14 mouse cellular contexts compared by ENCODE assay signal in the genomic region with DNA sequence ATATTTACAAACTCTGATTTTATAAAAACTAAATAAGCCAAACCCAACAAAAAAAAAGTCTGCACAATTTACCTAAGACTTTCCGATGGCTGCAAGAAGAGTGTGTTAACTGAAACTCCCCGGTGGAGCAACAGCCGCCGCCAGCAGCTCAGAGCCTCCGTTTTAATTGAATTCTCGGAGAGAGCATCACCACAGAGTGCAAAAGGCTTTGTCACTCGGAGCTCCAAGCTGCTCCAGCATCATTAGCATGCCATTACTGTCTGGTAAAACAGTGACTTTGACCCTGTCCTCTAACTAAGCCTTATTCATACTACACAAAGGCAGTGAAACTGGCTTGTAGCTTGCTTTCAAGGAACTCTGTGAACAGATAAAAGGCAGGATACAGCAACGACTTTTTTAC.
DNase-seq lines count a peak whose midpoint lies in the region; ATAC-seq lines count a peak whose summit lies in the region.
"Had no signal": no experiment of that assay in that cellular context is flagged by ENCODE, and none has a peak within 500 bp of the region (broad histone marks: within the 10 kb centered on the region; RNA-seq: fewer than 3 reads in every experiment).

No protein-coding gene starts in this region.

- 0 out of 2 replicates have a peak overlapping the region, but pooled peaks have one; percentile 21 for H3K9ac ChIP-seq in forebrain, embryonic 14.5 days (ENCODE audit: low read length)
- H3K9ac ChIP-seq in midbrain, embryonic 12.5 days (replicated peaks), result no peak overlapping the region
- H3K9ac ChIP-seq: kidney, embryonic 15.5 days; limb, embryonic 12.5 days had no signal

- peak overlapping the region; percentile 19; the same call in 1 of the 2 replicates for H3K4me2 ChIP-seq in forebrain, embryonic 14.5 days (ENCODE audit: low read length)
- no peak overlapping the region for H3K4me2 ChIP-seq in midbrain, embryonic 12.5 days (replicated peaks)
- H3K4me2 ChIP-seq: kidney, embryonic 15.5 days; limb, embryonic 12.5 days had no signal

- WGBS in heart, embryonic 10.5 days, result 22% methylated on average over 8 of the region's 8 CpGs
- 3% methylated on average over 8 of the region's 8 CpGs for WGBS in forebrain, embryonic 14.5 days
- WGBS in midbrain, embryonic 12.5 days, result 3% methylated on average over 8 of the region's 8 CpGs

- H3K4me1 ChIP-seq in heart, embryonic 10.5 days, result peaks cover 40% of the 10 kb centered on the region
- peaks cover 26% of the 10 kb centered on the region for H3K4me1 ChIP-seq in forebrain, embryonic 14.5 days (ENCODE audit: control insufficient read depth, insufficient read depth, low read length)
- peaks cover 40% of the 10 kb centered on the region for H3K4me1 ChIP-seq in midbrain, embryonic 12.5 days

- intact Hi-C loops in heart, postnatal 36 days (cut with DNase I), result loop anchor here (5.0 to 10.0 kb wide), 2 partner anchors 147 to 170 kb away; no protein-coding TSS in a partner anchor

- peak overlapping the region; percentile 37; the same call in 1 of the 2 replicates for H3K27ac ChIP-seq in heart, embryonic 10.5 days
- no peak overlapping the region; the same call in 1 of the 2 replicates for H3K27ac ChIP-seq in forebrain, embryonic 14.5 days (ENCODE audit: low read depth, low read length)
- H3K27ac ChIP-seq in midbrain, embryonic 12.5 days (replicated peaks), result no peak overlapping the region; the same call in 1 of the 2 replicates
- H3K27ac ChIP-seq: kidney, embryonic 15.5 days; limb, embryonic 12.5 days had no signal

- no peaks in the 10 kb centered on the region for H3K36me3 ChIP-seq in heart, embryonic 10.5 days
- H3K36me3 ChIP-seq in forebrain, embryonic 14.5 days (ENCODE audit: control insufficient read depth, insufficient read depth, low read length), result no peaks in the 10 kb centered on the region
- H3K36me3 ChIP-seq in midbrain, embryonic 12.5 days, result no peaks in the 10 kb centered on the region
- H3K36me3 ChIP-seq: G1E; kidney, embryonic 15.5 days; limb, embryonic 12.5 days had no signal

- no peaks in the 10 kb centered on the region for H3K9me3 ChIP-seq in heart, embryonic 10.5 days
- H3K9me3 ChIP-seq in forebrain, embryonic 14.5 days (replicated peaks; ENCODE audit: control insufficient read depth, low read length), result no peaks in the 10 kb centered on the region; the same call in 1 of the 2 replicates
- no peaks in the 10 kb centered on the region for H3K9me3 ChIP-seq in midbrain, embryonic 12.5 days
- H3K9me3 ChIP-seq: G1E; kidney, embryonic 15.5 days; limb, embryonic 12.5 days had no signal

- H3K27me3 ChIP-seq in heart, embryonic 10.5 days (ENCODE audit: insufficient read depth, poor library complexity, severe bottlenecking), result no peaks in the 10 kb centered on the region; the same call in 1 of the 2 replicates
- H3K27me3 ChIP-seq in forebrain, embryonic 14.5 days (replicated peaks; ENCODE audit: control insufficient read depth, insufficient read depth, low read length), result no peaks in the 10 kb centered on the region
- H3K27me3 ChIP-seq in midbrain, embryonic 12.5 days, result peaks cover 72% of the 10 kb centered on the region

- peak; percentile 45 for ATAC-seq in forebrain, embryonic 14.5 days
- peak; percentile 70 for ATAC-seq in midbrain, embryonic 12.5 days (ENCODE audit: low FRiP score, low read depth)
- ATAC-seq in megakaryocyte progenitor cell, adult 5-6 weeks (replicated peaks; ENCODE audit: poor library complexity), result no peak

- H3K4me3 ChIP-seq in heart, embryonic 10.5 days, result no peak overlapping the region
- no peak overlapping the region for H3K4me3 ChIP-seq in forebrain, embryonic 14.5 days (ENCODE audit: low read depth, low read length)
- H3K4me3 ChIP-seq in midbrain, embryonic 12.5 days, result no peak overlapping the region
- H3K4me3 ChIP-seq: kidney, embryonic 15.5 days; limb, embryonic 12.5 days had no signal

- DNase-seq in heart, embryonic 10.5 days (ENCODE audit: low spot score), result no peak
- DNase-seq in heart, postnatal 36 days, result no peak
- DNase-seq in forebrain, embryonic 14.5 days (ENCODE audit: low spot score), result peak; percentile 82
- DNase-seq in retina, embryonic 14.5 days (ENCODE audit: low spot score), result peak; percentile 63
- DNase-seq in frontal cortex, postnatal 36 days (ENCODE audit: low spot score in 2 of 2), result no peak
- DNase-seq in adrenal gland, adult 18-20 months (ENCODE audit: low spot score in 2 of 2), result no peak
- DNase-seq: cerebellum, postnatal 25 days; layer of hippocampus, adult 9-11 months; lung, adult 18-20 months had no signal

Comparison
In these comparisons a context has a peak if more than half of its experiments do, and no peak if none do; other contexts are left out.
1. DNase-seq: peak in forebrain, embryonic 14.5 days (single experiment) and retina, embryonic 14.5 days (single experiment); none in heart, embryonic 10.5 days (single experiment), heart, postnatal 36 days (0 of 2), frontal cortex, postnatal 36 days (0 of 2) and adrenal gland, adult 18-20 months (0 of 2).